Mouse (Mus musculus): Measurements from ENCODE around the gene Hcn4. TPM values are rescaled to one million over a fixed set of nuclear protein-coding genes. Genes with fewer than 3 reads are reported as not detected.

Hcn4 gene
- polyA plus RNA-seq (2014; fragmentation: Nextera tagmentation; extraction: Ambion mirVana): 0.36 and 0.51 TPM in 2 replicates

GRCm38 (mm10) chr9:58823139-58823917, at the start of gene Hcn4:
Gene Hcn4 (plus strand): TSS chr9:58823412.
- no peaks in the 10 kb centered on the region for H3K9me3 ChIP-seq (ENCODE audit: control insufficient read depth, low read length)
- H3K27me3 ChIP-seq (ENCODE audit: control insufficient read depth, insufficient read depth, low read length): peaks cover 49% of the 10 kb centered on the region
- peak within 1 kb of the TSS; percentile 99 for H3K4me2 ChIP-seq (replicated peaks; ENCODE audit: low read depth, low read length)
- no peak within 1 kb of the TSS for H3K27ac ChIP-seq (ENCODE audit: low read depth, low read length)
- peak; percentile 18; the same call in 1 of the 2 replicates for ATAC-seq (ENCODE audit: low FRiP score, low TSS enrichment)
- peak within 1 kb of the TSS; percentile 60 for H3K4me3 ChIP-seq (ENCODE audit: low read length)
- H3K9ac ChIP-seq (ENCODE audit: low read depth, low read length): peak within 1 kb of the TSS; percentile 65
- under 1% methylated on average over 88 of the region's 95 CpGs for WGBS
- H3K36me3 ChIP-seq (ENCODE audit: control insufficient read depth, insufficient read depth, low read length): no peaks in the 10 kb centered on the region
- 0 out of 2 replicates have a peak, but pooled peaks cover 5% of the 10 kb centered on the region for H3K4me1 ChIP-seq (ENCODE audit: control insufficient read depth, insufficient read depth, low read length)

GRCm38 (mm10) chr9:58774761-58775160, 48.5 kb upstream of the Hcn4 start:
- no peak overlapping the region for H3K9ac ChIP-seq (ENCODE audit: low read depth, low read length)
- no peak for ATAC-seq (ENCODE audit: low FRiP score, low TSS enrichment)
- H3K9me3 ChIP-seq (ENCODE audit: control insufficient read depth, low read length): no peaks in the 10 kb centered on the region
- H3K4me1 ChIP-seq (ENCODE audit: control insufficient read depth, insufficient read depth, low read length): no peaks in the 10 kb centered on the region
- WGBS: 60% methylated on average over 3 of the region's 3 CpGs
- H3K27me3 ChIP-seq (ENCODE audit: control insufficient read depth, insufficient read depth, low read length): no peaks in the 10 kb centered on the region
- H3K4me3 ChIP-seq (ENCODE audit: low read length): no peak overlapping the region
- H3K36me3 ChIP-seq (ENCODE audit: control insufficient read depth, insufficient read depth, low read length): no peaks in the 10 kb centered on the region
- H3K4me2 ChIP-seq (replicated peaks; ENCODE audit: low read depth, low read length): no peak overlapping the region
- H3K27ac ChIP-seq (ENCODE audit: low read depth, low read length): no peak overlapping the region

GRCm38 (mm10) chr9:58775363-58775762, 47.8 kb upstream of the Hcn4 start:
- ATAC-seq (ENCODE audit: low FRiP score, low TSS enrichment): no peak
- 17% methylated on average over 2 of the region's 2 CpGs for WGBS
- Histone ChIP-seq H3K4me1 (ENCODE audit: control insufficient read depth, insufficient read depth, low read length) (no peaks in the 10 kb centered on the region), H3K9ac (ENCODE audit: low read depth, low read length) (no peak overlapping the region), H3K4me2 (replicated peaks; ENCODE audit: low read depth, low read length) (no peak overlapping the region), H3K9me3 (ENCODE audit: control insufficient read depth, low read length) (no peaks in the 10 kb centered on the region), H3K36me3 (ENCODE audit: control insufficient read depth, insufficient read depth, low read length) (no peaks in the 10 kb centered on the region), H3K4me3 (ENCODE audit: low read length) (no peak overlapping the region), H3K27ac (ENCODE audit: low read depth, low read length) (no peak overlapping the region), H3K27me3 (ENCODE audit: control insufficient read depth, insufficient read depth, low read length) (no peaks in the 10 kb centered on the region)

GRCm38 (mm10) chr9:58789476-58789875, 33.7 kb upstream of the Hcn4 start:
- H3K27ac ChIP-seq (ENCODE audit: low read depth, low read length): no peak overlapping the region
- H3K27me3 ChIP-seq (ENCODE audit: control insufficient read depth, insufficient read depth, low read length): no peaks in the 10 kb centered on the region
- H3K9me3 ChIP-seq (ENCODE audit: control insufficient read depth, low read length): no peaks in the 10 kb centered on the region
- H3K9ac ChIP-seq (ENCODE audit: low read depth, low read length): no peak overlapping the region
- no peak for ATAC-seq (ENCODE audit: low FRiP score, low TSS enrichment)
- no peaks in the 10 kb centered on the region for H3K4me1 ChIP-seq (ENCODE audit: control insufficient read depth, insufficient read depth, low read length)
- H3K36me3 ChIP-seq (ENCODE audit: control insufficient read depth, insufficient read depth, low read length): no peaks in the 10 kb centered on the region
- no peak overlapping the region for H3K4me3 ChIP-seq (ENCODE audit: low read length)
- WGBS: 87% methylated on average over 3 of the region's 3 CpGs
- H3K4me2 ChIP-seq (replicated peaks; ENCODE audit: low read depth, low read length): no peak overlapping the region

GRCm38 (mm10) chr9:58798155-58798554, 25.1 kb upstream of the Hcn4 start:
- H3K4me1 ChIP-seq (ENCODE audit: control insufficient read depth, insufficient read depth, low read length): peaks cover 10% of the 10 kb centered on the region; the same call in 1 of the 2 replicates
- WGBS: 88% methylated on average over 7 of the region's 7 CpGs
- no peak overlapping the region for H3K4me2 ChIP-seq (replicated peaks; ENCODE audit: low read depth, low read length)

GRCm38 (mm10) chr9:58801441-58801840, 21.8 kb upstream of the Hcn4 start:
- Histone ChIP-seq H3K36me3 (ENCODE audit: control insufficient read depth, insufficient read depth, low read length) (no peaks in the 10 kb centered on the region), H3K9me3 (ENCODE audit: control insufficient read depth, low read length) (no peaks in the 10 kb centered on the region), H3K4me2 (replicated peaks; ENCODE audit: low read depth, low read length) (no peak overlapping the region), H3K4me1 (ENCODE audit: control insufficient read depth, insufficient read depth, low read length) (peaks cover 10% of the 10 kb centered on the region; the same call in 1 of the 2 replicates), H3K9ac (ENCODE audit: low read depth, low read length) (no peak overlapping the region), H3K27me3 (ENCODE audit: control insufficient read depth, insufficient read depth, low read length) (no peaks in the 10 kb centered on the region), H3K4me3 (ENCODE audit: low read length) (no peak overlapping the region), H3K27ac (ENCODE audit: low read depth, low read length) (no peak overlapping the region)
- ATAC-seq (ENCODE audit: low FRiP score, low TSS enrichment): no peak
- WGBS: 76% methylated on average over 2 of the region's 2 CpGs

More at GRCm38 (mm10) chr9:58798155-58798554, 25.1 kb upstream of the Hcn4 start:
- Histone ChIP-seq H3K36me3 (ENCODE audit: control insufficient read depth, insufficient read depth, low read length) (no peaks in the 10 kb centered on the region), H3K27me3 (ENCODE audit: control insufficient read depth, insufficient read depth, low read length) (no peaks in the 10 kb centered on the region), H3K9me3 (ENCODE audit: control insufficient read depth, low read length) (no peaks in the 10 kb centered on the region), H3K4me3 (ENCODE audit: low read length) (no peak overlapping the region), H3K27ac (ENCODE audit: low read depth, low read length) (no peak overlapping the region), H3K9ac (ENCODE audit: low read depth, low read length) (no peak overlapping the region)
- ATAC-seq (ENCODE audit: low FRiP score, low TSS enrichment): no peak

GRCm38 (mm10) chr9:58802294-58802693, 20.9 kb upstream of the Hcn4 start:
- H3K4me2 ChIP-seq (replicated peaks; ENCODE audit: low read depth, low read length): no peak overlapping the region
- H3K27me3 ChIP-seq (ENCODE audit: control insufficient read depth, insufficient read depth, low read length): no peaks in the 10 kb centered on the region; the same call in 1 of the 2 replicates
- 37% methylated on average over 4 of the region's 4 CpGs for WGBS
- no peak overlapping the region for H3K27ac ChIP-seq (ENCODE audit: low read depth, low read length)
- H3K9ac ChIP-seq (ENCODE audit: low read depth, low read length): no peak overlapping the region
- no peak overlapping the region for H3K4me3 ChIP-seq (ENCODE audit: low read length)
- no peak for ATAC-seq (ENCODE audit: low FRiP score, low TSS enrichment)
- H3K4me1 ChIP-seq (ENCODE audit: control insufficient read depth, insufficient read depth, low read length): peaks cover 10% of the 10 kb centered on the region; the same call in 1 of the 2 replicates
- H3K36me3 ChIP-seq (ENCODE audit: control insufficient read depth, insufficient read depth, low read length): no peaks in the 10 kb centered on the region
- H3K9me3 ChIP-seq (ENCODE audit: control insufficient read depth, low read length): no peaks in the 10 kb centered on the region

DNA sequence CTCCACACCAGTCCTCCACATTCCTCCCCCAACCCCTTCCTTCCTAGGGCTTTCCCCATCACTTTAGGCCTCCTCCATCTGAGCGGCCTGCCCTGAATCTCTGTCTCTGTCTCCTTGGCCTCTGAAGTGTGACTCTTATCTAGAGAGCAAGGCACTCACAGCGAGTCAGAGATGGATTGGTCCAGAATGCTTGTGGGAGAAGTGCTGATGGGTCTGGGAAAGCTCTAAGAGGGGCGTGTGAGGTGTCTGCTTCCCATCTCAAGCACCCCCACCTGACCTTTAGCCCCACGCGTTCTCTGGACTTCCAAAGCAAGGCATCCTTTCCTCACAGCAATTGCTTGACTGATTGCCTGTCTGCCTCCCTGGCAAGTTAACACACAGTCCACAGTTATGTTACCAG, 20.4 kb upstream of the Hcn4 start:
- 26% methylated on average over 5 of the region's 5 CpGs for WGBS
- no peaks in the 10 kb centered on the region; the same call in 1 of the 2 replicates for H3K27me3 ChIP-seq (ENCODE audit: control insufficient read depth, insufficient read depth, low read length)
- H3K9ac ChIP-seq (ENCODE audit: low read depth, low read length): no peak overlapping the region
- no peak for ATAC-seq (ENCODE audit: low FRiP score, low TSS enrichment)
- no peaks in the 10 kb centered on the region for H3K9me3 ChIP-seq (ENCODE audit: control insufficient read depth, low read length)
- no peak overlapping the region for H3K27ac ChIP-seq (ENCODE audit: low read depth, low read length)
- peaks cover 10% of the 10 kb centered on the region; the same call in 1 of the 2 replicates for H3K4me1 ChIP-seq (ENCODE audit: control insufficient read depth, insufficient read depth, low read length)
- H3K4me2 ChIP-seq (replicated peaks; ENCODE audit: low read depth, low read length): no peak overlapping the region
- H3K36me3 ChIP-seq (ENCODE audit: control insufficient read depth, insufficient read depth, low read length): no peaks in the 10 kb centered on the region
- no peak overlapping the region for H3K4me3 ChIP-seq (ENCODE audit: low read length)

DNA sequence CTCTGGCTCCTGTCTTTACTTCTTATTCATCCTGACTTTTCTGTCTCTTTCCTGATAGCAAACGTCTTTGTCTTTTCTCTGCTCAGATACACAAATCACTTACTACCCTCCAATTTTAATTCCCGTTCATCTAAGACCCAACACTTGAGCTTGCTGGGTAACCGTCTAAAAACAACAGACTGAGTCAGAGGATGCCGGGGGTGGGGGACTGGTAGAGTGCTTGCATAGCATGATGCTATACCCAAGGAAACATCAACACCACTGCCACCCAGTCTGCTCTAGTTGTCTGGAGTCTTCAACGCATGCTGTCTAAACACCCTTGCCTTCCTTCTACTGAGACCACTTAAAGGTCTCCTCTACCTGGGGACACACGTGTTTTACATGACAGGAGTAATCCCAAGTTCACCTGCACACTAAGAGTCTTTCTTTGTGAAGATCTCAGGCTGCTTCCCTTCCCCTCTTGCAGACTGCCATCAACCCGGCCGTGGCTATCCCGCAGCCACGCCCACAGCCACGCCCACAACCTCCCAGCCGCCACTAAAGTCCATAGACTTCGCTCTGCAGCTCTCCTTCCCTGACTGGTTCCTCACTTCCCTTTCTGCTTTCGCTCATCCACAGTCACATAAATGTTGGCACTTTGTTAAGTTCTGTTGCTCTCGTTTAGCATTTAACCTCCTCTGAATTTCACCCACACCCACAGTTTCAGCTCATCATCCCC, 17.5 kb upstream of the Hcn4 start:
- peak; percentile 84 for ATAC-seq (ENCODE audit: low FRiP score, low TSS enrichment)
- WGBS: 9% methylated on average over 15 of the region's 15 CpGs
- H3K4me1 ChIP-seq (ENCODE audit: control insufficient read depth, insufficient read depth, low read length): peaks cover 10% of the 10 kb centered on the region; the same call in 1 of the 2 replicates
- no peaks in the 10 kb centered on the region for H3K36me3 ChIP-seq (ENCODE audit: control insufficient read depth, insufficient read depth, low read length)
- H3K4me3 ChIP-seq (ENCODE audit: low read length): peak overlapping the region; percentile 11
- peak overlapping the region; percentile 38 for H3K4me2 ChIP-seq (replicated peaks; ENCODE audit: low read depth, low read length)
- H3K27me3 ChIP-seq (ENCODE audit: control insufficient read depth, insufficient read depth, low read length): no peaks in the 10 kb centered on the region; the same call in 1 of the 2 replicates
- no peak overlapping the region for H3K27ac ChIP-seq (ENCODE audit: low read depth, low read length)
- no peak overlapping the region for H3K9ac ChIP-seq (ENCODE audit: low read depth, low read length)
- H3K9me3 ChIP-seq (ENCODE audit: control insufficient read depth, low read length): no peaks in the 10 kb centered on the region
